Mouse (Mus musculus) heart, embryonic 11.5 days (tissue): Measurements from ENCODE around the gene Sdhd. TPM values are rescaled to one million over a fixed set of nuclear protein-coding genes. Genes with fewer than 3 reads are reported as not detected.

ENCODE experiments used
- ATAC-seq: fragments of 200-750 bp; cut with Nextera tagmentation; replicated peaks from 2 replicates; pipeline ENCODE4 v1.8.0; 2017; ENCODE audit warnings: moderate library complexity; ENCODE audit not compliant: insufficient number of reproducible peaks, low FRiP score, low TSS enrichment
- H3K27ac ChIP-seq: fragments of 300-500 bp; sonication (generic); 2 replicates; pipeline ENCODE4 v1.5.1; 2014; ENCODE audit warnings: mild to moderate bottlenecking, low read depth, low read length
- H3K27me3 ChIP-seq: fragments of 300-500 bp; sonication (generic); 2 replicates; pipeline ENCODE4 v1.6.1; 2014; ENCODE audit warnings: mild to moderate bottlenecking, low read length, mixed read lengths; ENCODE audit not compliant: control insufficient read depth, insufficient read depth
- H3K36me3 ChIP-seq: fragments of 300-500 bp; sonication (generic); 2 replicates; pipeline ENCODE4 v1.6.1; 2014; ENCODE audit warnings: mild to moderate bottlenecking, low read length, moderate library complexity, mixed read lengths; ENCODE audit not compliant: control insufficient read depth, insufficient read depth
- H3K4me1 ChIP-seq: fragments of 300-500 bp; sonication (generic); 2 replicates; pipeline ENCODE4 v1.6.1; 2014; ENCODE audit warnings: low read length; ENCODE audit not compliant: control insufficient read depth, insufficient read depth
- H3K4me2 ChIP-seq: fragments of 300-500 bp; sonication (generic); 2 replicates; pipeline ENCODE4 v1.6.1; 2014; ENCODE audit warnings: mild to moderate bottlenecking, moderate library complexity
- H3K4me3 ChIP-seq: fragments of 300-500 bp; sonication (generic); 2 replicates; pipeline ENCODE4 v1.5.1; 2014; ENCODE audit warnings: low read depth, low read length
- H3K9ac ChIP-seq: fragments of 300-500 bp; sonication (generic); 2 replicates; pipeline ENCODE4 v1.6.1; 2014; ENCODE audit warnings: mild to moderate bottlenecking, low read depth, low read length, moderate library complexity
- H3K9me3 ChIP-seq: fragments of 300-500 bp; sonication (generic); replicated peaks from 2 replicates; pipeline ENCODE4 v1.6.1; 2016; ENCODE audit warnings: low read length; ENCODE audit not compliant: control insufficient read depth
- WGBS: fragments of 180-500 bp; shearing (Covaris S2); extraction: QIAGEN DNeasy Blood & Tissue Kit; methylation state at CpG from one replicate; pipeline ENCODE4 v1.1.7; 2014; ENCODE audit not compliant: insufficient replicate concordance; 5-methylcytosine and 5-hydroxymethylcytosine counted together
- polyA plus RNA-seq: library from polyadenylated mRNA; unstranded; fragments of >200 nt; fragmentation: Nextera tagmentation; extraction: Ambion mirVana; gene quantifications from 2 replicates; pipeline ENCODE4 v1.2.1, GENCODE M21; 2014

Sdhd gene
- polyA plus RNA-seq, 1 experiment from 2014 or later: 572 TPM

DNA sequence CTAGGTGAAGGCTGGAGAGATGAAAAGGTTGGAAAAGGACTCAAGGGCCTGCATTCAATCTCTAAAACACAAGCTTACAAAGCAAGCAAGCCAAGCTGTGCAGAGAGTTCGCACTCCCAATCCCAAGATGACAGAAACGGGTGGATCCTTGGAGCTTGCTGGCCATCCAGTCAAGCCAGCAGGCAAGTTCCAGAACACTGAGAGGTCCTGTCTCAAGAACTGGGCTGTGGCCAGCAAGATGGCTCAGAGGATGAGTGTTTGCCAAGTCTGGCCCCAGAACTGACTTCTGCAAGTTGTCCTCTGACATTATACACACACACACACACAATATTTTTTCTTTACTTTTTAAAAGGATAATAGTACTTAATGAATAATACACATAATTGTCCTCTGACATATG, 35.7 kb downstream of the Sdhd start:
- H3K4me2 ChIP-seq: no peak overlapping the region
- H3K27ac ChIP-seq: no peak overlapping the region
- H3K36me3 ChIP-seq: no peaks in the 10 kb centered on the region
- H3K27me3 ChIP-seq: no peaks in the 10 kb centered on the region
- no peaks in the 10 kb centered on the region for H3K9me3 ChIP-seq
- no peak overlapping the region for H3K4me3 ChIP-seq
- no peaks in the 10 kb centered on the region for H3K4me1 ChIP-seq
- ATAC-seq: no peak
- WGBS: 80% methylated on average over 2 of the region's 2 CpGs
- H3K9ac ChIP-seq: no peak overlapping the region

DNA sequence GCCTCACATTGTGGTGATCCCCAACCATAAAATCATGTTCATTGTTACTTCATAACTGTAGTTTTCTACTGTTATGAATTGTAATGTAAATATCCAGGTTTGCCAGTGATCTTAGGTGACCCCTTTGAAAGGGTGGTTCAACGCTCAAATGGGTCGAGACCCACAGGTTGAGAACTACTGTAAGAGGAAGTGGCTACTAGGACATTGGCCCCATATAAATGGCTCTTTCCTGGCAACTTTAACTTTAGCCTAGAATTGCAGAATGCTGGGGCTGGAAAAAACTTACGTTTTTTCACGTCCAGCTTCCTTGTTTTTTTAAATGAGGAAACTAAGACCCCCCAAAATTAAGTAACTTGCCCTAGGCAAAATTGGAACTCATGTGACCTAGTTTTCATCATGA, 36.2 kb downstream of the Sdhd start:
- WGBS: 77% methylated on average over 4 of the region's 4 CpGs
- Histone ChIP-seq H3K4me1 (no peaks in the 10 kb centered on the region), H3K27me3 (no peaks in the 10 kb centered on the region), H3K4me2 (no peak overlapping the region), H3K9me3 (no peaks in the 10 kb centered on the region), H3K36me3 (no peaks in the 10 kb centered on the region), H3K9ac (no peak overlapping the region), H3K27ac (no peak overlapping the region), H3K4me3 (no peak overlapping the region)
- ATAC-seq: no peak

DNA sequence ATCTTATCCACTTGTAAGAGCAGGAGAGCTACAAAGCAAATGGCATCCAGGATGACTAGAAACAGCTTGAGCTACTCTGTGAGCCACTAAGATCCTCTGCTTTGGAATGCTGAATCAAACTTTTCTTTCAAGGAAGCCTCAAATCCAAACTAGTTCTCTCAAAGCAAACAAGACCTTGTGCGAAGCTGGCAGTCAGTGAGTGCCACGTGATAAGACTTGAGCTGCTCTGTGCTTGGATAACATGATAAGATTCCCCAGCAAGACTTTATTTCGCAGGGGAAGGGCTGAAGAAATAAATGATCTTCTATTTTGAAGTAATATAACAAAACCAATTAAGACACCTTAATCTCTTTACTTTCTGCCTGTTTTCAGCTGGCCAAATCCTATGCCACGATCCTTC, 37.7 kb downstream of the Sdhd start:
- H3K27me3 ChIP-seq: no peaks in the 10 kb centered on the region
- H3K4me2 ChIP-seq: no peak overlapping the region
- no peak overlapping the region for H3K9ac ChIP-seq
- no peak overlapping the region for H3K4me3 ChIP-seq
- ATAC-seq: no peak
- no peaks in the 10 kb centered on the region for H3K9me3 ChIP-seq
- H3K27ac ChIP-seq: no peak overlapping the region
- no peaks in the 10 kb centered on the region for H3K4me1 ChIP-seq
- WGBS: 30% methylated on average over 4 of the region's 4 CpGs
- no peaks in the 10 kb centered on the region for H3K36me3 ChIP-seq

DNA sequence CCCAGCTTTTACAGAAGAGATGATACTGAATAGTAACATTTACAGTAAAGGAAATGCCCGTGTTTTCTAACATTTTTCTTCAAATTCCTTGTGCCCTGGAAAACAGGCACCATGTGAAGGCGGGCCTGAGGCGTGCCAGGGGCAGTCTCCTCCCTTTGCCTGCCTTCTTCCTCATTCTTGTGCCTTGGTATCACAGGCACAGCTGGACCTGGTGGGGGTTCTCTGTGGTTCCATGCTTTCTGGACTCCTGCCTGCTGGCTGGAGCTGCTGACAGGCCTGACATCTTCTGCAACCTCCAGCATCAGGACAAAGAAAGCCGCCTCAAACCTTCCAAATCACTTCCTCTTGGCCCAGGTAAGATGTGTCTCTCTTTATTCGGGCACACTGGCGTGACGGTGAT, 38.4 kb downstream of the Sdhd start:
- 74% methylated on average over 7 of the region's 7 CpGs for WGBS
- no peak overlapping the region for H3K9ac ChIP-seq
- H3K4me3 ChIP-seq: no peak overlapping the region
- H3K9me3 ChIP-seq: no peaks in the 10 kb centered on the region
- no peak overlapping the region for H3K27ac ChIP-seq
- H3K4me1 ChIP-seq: no peaks in the 10 kb centered on the region
- no peaks in the 10 kb centered on the region for H3K27me3 ChIP-seq
- H3K4me2 ChIP-seq: no peak overlapping the region
- H3K36me3 ChIP-seq: no peaks in the 10 kb centered on the region
- no peak for ATAC-seq

DNA sequence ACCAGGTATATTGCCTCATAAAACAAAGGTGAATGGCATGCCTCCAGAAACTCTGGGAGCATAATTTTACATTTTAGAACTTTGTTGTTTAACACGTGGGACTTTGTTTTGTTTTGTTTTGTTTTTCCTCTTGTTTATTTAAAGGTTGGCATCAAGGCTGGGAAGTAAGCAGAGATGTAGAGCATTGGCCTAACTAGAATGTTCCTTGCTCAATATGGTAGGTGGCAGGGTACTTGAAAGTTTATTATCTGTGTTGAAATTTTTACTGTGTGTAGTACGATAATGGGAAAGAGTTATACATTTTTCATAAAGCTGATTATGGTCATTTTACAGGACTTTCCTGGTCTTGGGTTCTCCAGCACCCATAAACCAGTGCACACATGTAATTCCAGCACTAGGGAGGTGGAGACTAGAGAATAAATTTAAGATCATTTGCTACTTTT, 41.7 kb downstream of the Sdhd start:
- no peak overlapping the region for H3K4me2 ChIP-seq
- no peak overlapping the region for H3K4me3 ChIP-seq
- H3K4me1 ChIP-seq: no peaks in the 10 kb centered on the region
- H3K9ac ChIP-seq: no peak overlapping the region
- H3K27me3 ChIP-seq: no peaks in the 10 kb centered on the region; the same call in 1 of the 2 replicates
- 73% methylated on average over 2 of the region's 2 CpGs for WGBS
- H3K36me3 ChIP-seq: no peaks in the 10 kb centered on the region
- no peak overlapping the region for H3K27ac ChIP-seq
- ATAC-seq: no peak
- H3K9me3 ChIP-seq: no peaks in the 10 kb centered on the region

DNA sequence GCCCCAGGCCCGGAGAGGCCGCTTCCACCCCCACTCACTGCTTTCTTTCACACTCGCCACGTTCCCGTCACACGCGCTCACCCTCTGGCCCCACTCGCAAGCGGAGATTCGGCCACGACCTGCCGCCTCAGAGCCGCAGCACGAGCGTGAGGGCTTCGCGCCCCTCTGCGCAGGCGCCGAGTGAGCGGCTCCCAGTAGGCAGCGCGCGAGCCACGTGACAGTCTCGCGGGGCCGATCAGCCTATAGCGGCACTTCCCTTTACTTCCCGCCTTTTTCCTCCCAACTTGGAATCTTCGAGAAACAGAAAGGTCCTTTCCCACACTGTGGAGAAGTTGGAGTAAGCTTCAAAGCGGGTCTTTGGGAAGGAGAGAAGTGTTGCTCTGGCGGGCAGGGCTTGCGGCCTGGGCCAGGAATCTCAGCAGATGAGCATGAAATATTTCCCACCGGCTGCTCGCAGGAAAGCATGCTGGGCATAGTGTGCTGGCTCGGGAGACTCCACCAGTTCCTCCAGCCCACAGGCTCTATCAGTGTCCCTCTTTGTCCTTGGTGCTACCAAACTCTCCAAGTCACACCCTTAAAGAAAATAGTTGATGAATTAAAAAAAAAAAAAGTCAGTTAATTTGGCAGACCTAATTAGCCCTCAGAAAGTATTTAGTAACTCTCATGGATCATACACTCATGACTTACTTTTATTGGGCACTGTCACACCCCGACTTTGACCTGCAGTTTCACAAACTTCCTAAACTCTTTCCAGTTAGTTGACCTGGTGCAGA, 42.3 kb downstream of the Sdhd start, which contains the start of gene Tex12:
Gene Tex12, minus strand, starts transcription at position 181 of the 773 bp plus-strand sequence.
- H3K27me3 ChIP-seq: no peaks in the 10 kb centered on the region; the same call in 1 of the 2 replicates
- no peaks in the 10 kb centered on the region for H3K9me3 ChIP-seq
- no peaks in the 10 kb centered on the region for H3K36me3 ChIP-seq
- ATAC-seq: no peak
- H3K4me3 ChIP-seq: no peak within 1 kb of the TSS
- no peak within 1 kb of the TSS for H3K27ac ChIP-seq
- H3K4me2 ChIP-seq: no peak within 1 kb of the TSS
- H3K4me1 ChIP-seq: no peaks in the 10 kb centered on the region
- H3K9ac ChIP-seq: no peak within 1 kb of the TSS
- WGBS: 75% methylated on average over 38 of the region's 38 CpGs

DNA sequence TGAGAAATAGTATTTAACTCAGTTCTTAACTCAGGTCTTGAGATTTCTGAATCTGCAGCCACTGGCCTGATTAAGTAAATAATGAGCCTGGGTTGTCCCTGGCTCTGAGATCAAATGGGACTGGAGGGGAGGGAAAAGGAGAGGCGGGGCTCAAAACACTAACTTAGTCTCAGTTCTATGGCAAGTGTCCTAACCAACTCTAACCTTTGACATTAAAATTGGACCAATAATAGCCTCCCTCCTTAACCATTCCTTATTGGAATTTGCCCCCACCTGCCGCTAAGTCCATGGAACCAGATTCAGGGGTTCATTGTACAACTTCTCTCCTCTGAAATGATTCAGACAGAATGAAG, 48.5 kb downstream of the Sdhd start, which contains the start of gene Bco2:
Gene Bco2, minus strand, starts transcription at position 88 of the 353 bp plus-strand sequence.
- no peaks in the 10 kb centered on the region; the same call in 1 of the 2 replicates for H3K27me3 ChIP-seq
- no peaks in the 10 kb centered on the region for H3K36me3 ChIP-seq
- no peaks in the 10 kb centered on the region for H3K4me1 ChIP-seq
- ATAC-seq: no peak
- peak within 1 kb of the TSS; percentile 42 for H3K4me2 ChIP-seq
- no peak within 1 kb of the TSS for H3K9ac ChIP-seq
- no peaks in the 10 kb centered on the region for H3K9me3 ChIP-seq
- no peak within 1 kb of the TSS; the same call in 1 of the 2 replicates for H3K27ac ChIP-seq
- no peak within 1 kb of the TSS for H3K4me3 ChIP-seq
- WGBS: 48% methylated on average over 2 of the region's 2 CpGs

DNA sequence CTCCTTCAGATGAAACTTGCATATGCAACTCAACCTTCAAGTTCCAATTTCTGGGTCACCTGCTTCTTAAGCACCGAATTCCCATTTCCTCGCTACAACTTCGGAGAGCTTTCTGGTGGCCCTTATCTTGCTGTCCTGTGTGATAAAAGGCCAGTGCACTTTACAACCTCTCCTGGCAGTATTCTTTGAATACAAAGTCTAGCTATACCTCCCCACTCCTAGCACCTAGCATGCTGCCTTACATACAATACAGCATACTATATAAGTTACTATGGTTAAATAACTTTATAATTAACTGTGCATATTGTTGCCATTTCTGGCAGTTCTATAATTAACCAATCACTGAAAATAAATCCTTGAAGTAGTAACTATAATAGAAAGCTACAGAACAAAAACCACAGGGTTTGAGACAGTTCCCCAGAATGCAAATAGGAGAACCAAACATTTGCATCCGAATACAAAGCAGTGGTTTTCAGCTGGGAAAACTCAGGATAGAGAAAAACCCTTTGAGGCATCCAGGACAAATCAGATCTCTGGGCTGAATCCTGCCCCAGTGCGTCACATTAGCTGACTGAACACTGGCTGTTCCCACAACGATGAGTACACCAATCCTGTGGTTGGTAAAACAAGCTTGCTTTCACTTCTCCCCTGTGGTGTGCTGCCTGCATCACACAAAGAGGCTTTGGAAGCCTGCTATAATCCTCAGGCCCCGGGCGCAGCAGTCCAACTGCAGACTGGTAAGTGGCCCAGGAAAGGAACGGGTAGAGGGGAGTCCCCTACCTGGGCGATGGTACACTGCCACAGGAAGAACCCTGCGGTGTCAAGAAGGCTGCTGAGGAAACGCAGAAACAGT, 49.1 kb downstream of the Sdhd start, which contains the start of gene Il18:
Gene Il18, plus strand, starts transcription at position 587 of the 853 bp plus-strand sequence.
- Histone ChIP-seq H3K9me3 (no peaks in the 10 kb centered on the region), H3K27me3 (no peaks in the 10 kb centered on the region; the same call in 1 of the 2 replicates), H3K27ac (no peak within 1 kb of the TSS; the same call in 1 of the 2 replicates), H3K4me3 (no peak within 1 kb of the TSS), H3K36me3 (no peaks in the 10 kb centered on the region), H3K4me2 (peak within 1 kb of the TSS; percentile 42), H3K9ac (no peak within 1 kb of the TSS), H3K4me1 (no peaks in the 10 kb centered on the region)
- ATAC-seq: no peak
- WGBS: 24% methylated on average over 12 of the region's 12 CpGs
